Mouse (Mus musculus): ENCODE results near the gene Tspear.

- TF ChIP-seq CTCF (IDR thresholded peaks at IDR 0.05; ENCODE audit: borderline replicate concordance, extremely low read depth, insufficient read depth, insufficient read length) (no peak), POLR2A (IDR thresholded peaks at IDR 0.05; ENCODE audit: borderline replicate concordance, extremely low read depth, insufficient read depth, insufficient read length, poor library complexity, severe bottlenecking) (no peak)
Measured at GRCm38 (mm10) chr10:77869651-77870050, 183.3 kb downstream of the Tspear start.

Data from brain, embryonic 14.5 days (tissue).